Mouse (Mus musculus): Measurements from ENCODE around the gene A830018L16Rik. TPM values are rescaled to one million over a fixed set of nuclear protein-coding genes. Genes with fewer than 3 reads are reported as not detected.

A830018L16Rik gene
- polyA plus RNA-seq, 1 experiment = not detected

DNA sequence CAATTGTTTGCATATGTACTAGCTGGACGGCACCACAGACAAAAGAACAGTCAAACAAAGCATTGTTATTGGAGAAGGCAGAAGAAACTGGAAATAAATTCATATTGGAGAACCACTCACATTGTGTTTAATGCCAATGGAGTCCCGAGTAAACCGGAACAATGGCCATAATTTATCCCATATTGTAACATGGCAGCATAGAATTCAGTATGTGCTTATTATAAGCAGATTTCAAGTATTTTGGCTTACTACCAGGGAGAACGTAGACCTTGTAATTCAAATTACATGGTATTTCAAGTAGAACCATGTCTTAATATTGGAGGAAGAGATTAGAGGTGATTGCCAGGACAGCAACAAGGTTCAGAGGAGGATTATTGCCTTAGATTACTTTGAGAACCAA is 458.9 kb downstream of the A830018L16Rik start:
- H3K4me3 ChIP-seq (replicated peaks; ENCODE audit: control insufficient read depth, low read depth, low read length) = no peak overlapping the region
- 73% methylated on average over 4 of the region's 4 CpGs for WGBS
- TF ChIP-seq CTCF (IDR thresholded peaks at IDR 0.05; ENCODE audit: control insufficient read depth, insufficient read depth, low read length) (no peak), POLR2A (IDR thresholded peaks at IDR 0.05; ENCODE audit: borderline replicate concordance, control insufficient read depth, low read depth, low read length) (no peak)
- H3K27ac ChIP-seq (ENCODE audit: control insufficient read depth, insufficient read depth, low read depth, low read length, poor library complexity) = no peak overlapping the region
- no peaks in the 10 kb centered on the region for H3K4me1 ChIP-seq (ENCODE audit: control insufficient read depth, insufficient read depth, low read length)

DNA sequence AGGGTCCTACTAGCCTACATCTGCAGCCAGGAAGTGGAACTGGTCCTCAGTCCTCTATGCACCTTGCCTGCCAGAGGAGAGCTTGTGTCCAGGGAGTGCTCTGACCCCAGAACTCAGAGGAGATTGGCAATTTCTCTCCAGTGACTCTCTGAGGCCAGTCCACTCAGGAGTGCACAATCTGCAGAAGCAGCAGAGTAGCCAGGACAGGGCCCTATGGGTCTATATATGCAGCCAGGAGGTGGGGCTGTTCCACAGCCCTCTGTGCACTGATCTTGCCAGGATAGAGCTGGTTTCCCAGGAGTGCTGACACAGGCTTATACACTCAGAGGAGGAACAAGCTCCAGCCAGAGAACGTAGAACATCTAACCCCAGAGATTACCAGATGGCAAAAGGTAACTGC is 459.7 kb downstream of the A830018L16Rik start:
- no peaks in the 10 kb centered on the region for H3K4me1 ChIP-seq (ENCODE audit: control insufficient read depth, insufficient read depth, low read length)
- TF ChIP-seq POLR2A (IDR thresholded peaks at IDR 0.05; ENCODE audit: borderline replicate concordance, control insufficient read depth, low read depth, low read length) (no peak), CTCF (IDR thresholded peaks at IDR 0.05; ENCODE audit: control insufficient read depth, insufficient read depth, low read length) (no peak)
- no peak overlapping the region for H3K4me3 ChIP-seq (replicated peaks; ENCODE audit: control insufficient read depth, low read depth, low read length)
- 58% methylated on average over 1 of the region's 1 CpGs for WGBS
- no peak overlapping the region for H3K27ac ChIP-seq (ENCODE audit: control insufficient read depth, insufficient read depth, low read depth, low read length, poor library complexity)

DNA sequence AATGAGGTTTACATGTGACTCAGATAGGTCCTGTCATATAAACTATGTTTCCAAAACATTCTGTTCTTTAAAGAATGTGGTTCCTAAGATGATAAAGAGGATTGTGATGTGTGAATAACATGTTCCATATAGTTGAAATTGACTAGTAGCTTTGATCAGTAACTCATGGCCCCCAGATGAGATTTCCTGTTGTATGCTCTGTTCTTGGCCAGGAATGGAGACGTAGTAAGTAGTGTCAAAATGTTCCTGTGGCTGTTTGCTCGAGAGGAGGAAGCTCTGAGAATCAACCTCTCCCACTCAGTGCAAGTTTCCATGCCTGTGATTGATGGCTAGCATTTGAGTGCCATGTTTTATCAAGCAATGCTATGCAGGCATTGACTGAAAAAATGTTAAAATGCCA is 467.8 kb downstream of the A830018L16Rik start:
- H3K4me1 ChIP-seq (ENCODE audit: control insufficient read depth, insufficient read depth, low read length) = no peaks in the 10 kb centered on the region
- TF ChIP-seq CTCF (IDR thresholded peaks at IDR 0.05; ENCODE audit: control insufficient read depth, insufficient read depth, low read length) = no peak
- no peak for TF ChIP-seq POLR2A (IDR thresholded peaks at IDR 0.05; ENCODE audit: borderline replicate concordance, control insufficient read depth, low read depth, low read length)
- no peak overlapping the region for H3K27ac ChIP-seq (ENCODE audit: control insufficient read depth, insufficient read depth, low read depth, low read length, poor library complexity)
- 15% methylated on average over 2 of the region's 2 CpGs for WGBS
- H3K4me3 ChIP-seq (replicated peaks; ENCODE audit: control insufficient read depth, low read depth, low read length) = no peak overlapping the region

DNA sequence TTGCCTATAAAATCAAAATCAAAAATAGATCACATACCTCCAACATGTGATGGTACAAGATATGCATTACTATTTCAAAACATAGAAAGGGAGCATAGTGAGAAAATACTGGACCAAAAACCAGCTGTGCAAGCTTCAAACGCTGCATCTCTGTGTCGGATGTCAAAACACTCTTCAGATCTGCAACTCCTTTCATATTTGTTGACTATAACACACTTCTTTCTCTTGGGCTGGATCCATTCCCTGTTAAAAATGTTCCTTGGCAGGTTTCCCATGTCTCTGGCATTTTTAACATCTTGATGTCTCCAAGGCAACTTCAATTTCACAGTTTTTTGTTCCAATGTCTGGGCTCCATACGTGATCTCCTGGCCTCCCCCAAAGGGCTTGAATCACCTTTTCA is 481.8 kb downstream of the A830018L16Rik start:
- Histone ChIP-seq H3K4me1 (ENCODE audit: control insufficient read depth, insufficient read depth, low read length) (no peaks in the 10 kb centered on the region), H3K4me3 (replicated peaks; ENCODE audit: control insufficient read depth, low read depth, low read length) (no peak overlapping the region), H3K27ac (ENCODE audit: control insufficient read depth, insufficient read depth, low read depth, low read length, poor library complexity) (no peak overlapping the region)
- 76% methylated on average over 3 of the region's 3 CpGs for WGBS
- TF ChIP-seq CTCF (IDR thresholded peaks at IDR 0.05; ENCODE audit: control insufficient read depth, insufficient read depth, low read length) = no peak
- no peak for TF ChIP-seq POLR2A (IDR thresholded peaks at IDR 0.05; ENCODE audit: borderline replicate concordance, control insufficient read depth, low read depth, low read length)

DNA sequence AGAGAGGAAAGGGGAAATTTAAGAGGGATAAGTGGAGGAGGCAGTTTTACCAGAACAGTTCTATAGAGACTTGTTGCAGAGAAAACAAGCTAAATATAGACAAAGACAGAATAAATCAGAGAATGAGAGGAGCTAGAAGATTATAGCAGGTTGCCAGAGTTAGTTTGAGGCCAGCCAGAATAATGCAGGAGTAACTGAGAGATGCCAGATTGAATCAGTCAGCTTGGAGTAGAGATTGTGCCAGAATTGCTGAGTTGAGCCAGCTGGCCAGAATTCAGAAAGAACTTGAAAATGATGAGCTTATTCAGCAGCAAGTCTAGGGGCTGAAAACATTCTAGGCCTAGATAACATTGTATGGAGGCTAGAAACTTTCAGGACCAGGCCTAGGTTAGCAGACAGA is 502.0 kb downstream of the A830018L16Rik start:
- Histone ChIP-seq H3K27ac (ENCODE audit: control insufficient read depth, insufficient read depth, low read depth, low read length, poor library complexity) (no peak overlapping the region), H3K4me3 (replicated peaks; ENCODE audit: control insufficient read depth, low read depth, low read length) (no peak overlapping the region), H3K4me1 (ENCODE audit: control insufficient read depth, insufficient read depth, low read length) (no peaks in the 10 kb centered on the region)
- TF ChIP-seq POLR2A (IDR thresholded peaks at IDR 0.05; ENCODE audit: borderline replicate concordance, control insufficient read depth, low read depth, low read length) = no peak
- TF ChIP-seq CTCF (IDR thresholded peaks at IDR 0.05; ENCODE audit: control insufficient read depth, insufficient read depth, low read length) = no peak

DNA sequence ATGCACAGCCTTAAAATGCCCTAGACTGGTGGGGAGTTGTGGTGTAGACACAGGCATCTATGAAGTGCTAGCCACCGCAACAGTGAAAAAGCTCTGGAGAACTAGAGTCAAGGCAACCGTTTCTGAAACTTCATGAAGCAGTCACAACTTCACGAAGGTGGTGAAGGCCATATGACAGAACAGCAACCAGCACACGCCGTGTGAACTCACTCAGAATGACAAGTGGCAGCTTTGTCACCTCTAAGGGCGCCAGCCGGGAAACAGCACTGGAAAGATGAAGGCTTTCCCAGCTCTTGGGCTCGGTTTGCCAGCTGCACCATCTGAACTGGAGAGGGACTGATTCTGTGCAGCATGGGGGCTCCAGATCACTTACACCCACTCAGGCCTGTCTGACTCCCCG is 523.1 kb downstream of the A830018L16Rik start:
- no peak for TF ChIP-seq POLR2A (IDR thresholded peaks at IDR 0.05; ENCODE audit: borderline replicate concordance, control insufficient read depth, low read depth, low read length)
- TF ChIP-seq CTCF (IDR thresholded peaks at IDR 0.05; ENCODE audit: control insufficient read depth, insufficient read depth, low read length) = no peak
- H3K4me1 ChIP-seq (ENCODE audit: control insufficient read depth, insufficient read depth, low read length) = no peaks in the 10 kb centered on the region
- no peak overlapping the region for H3K4me3 ChIP-seq (replicated peaks; ENCODE audit: control insufficient read depth, low read depth, low read length)
- H3K27ac ChIP-seq (ENCODE audit: control insufficient read depth, insufficient read depth, low read depth, low read length, poor library complexity) = no peak overlapping the region
- 73% methylated on average over 9 of the region's 9 CpGs for WGBS

DNA sequence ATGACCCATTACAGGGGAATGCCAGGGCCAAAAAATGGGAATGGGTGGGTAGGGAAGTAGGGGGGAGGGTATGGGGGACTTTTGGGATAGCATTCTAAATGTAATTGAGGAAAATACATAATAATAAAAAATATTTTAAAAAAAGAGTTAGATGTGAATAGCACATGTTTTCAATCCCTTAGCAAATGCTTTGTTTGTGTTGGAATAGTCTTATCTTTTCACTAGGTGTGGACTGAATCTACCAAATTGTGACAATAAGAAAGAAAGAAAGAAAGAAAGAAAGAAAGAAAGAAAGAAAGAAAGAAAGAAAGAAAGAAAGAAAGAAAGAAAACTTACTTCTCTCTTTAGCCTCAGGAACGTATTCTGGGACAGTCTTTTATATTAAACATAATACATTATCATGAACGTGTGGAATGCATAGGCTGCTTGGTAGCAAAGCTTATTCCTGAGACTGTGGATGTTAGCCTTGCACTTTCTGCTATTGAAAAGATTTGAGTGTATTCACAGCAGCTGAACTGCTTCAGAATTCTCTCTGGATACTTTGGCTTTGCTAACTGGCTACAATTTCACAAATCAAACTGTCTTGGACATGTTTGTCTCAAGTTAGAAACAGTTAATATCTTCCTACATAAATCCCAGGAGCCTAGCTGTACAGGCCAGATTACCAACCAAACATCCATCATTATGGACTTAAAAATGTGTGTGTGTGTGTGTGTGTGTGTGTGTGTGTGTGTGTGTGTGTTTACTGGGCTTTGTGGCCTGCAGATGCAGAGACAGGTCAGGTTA is 545.7 kb downstream of the A830018L16Rik start:
- no peak overlapping the region for H3K4me3 ChIP-seq (replicated peaks; ENCODE audit: control insufficient read depth, low read depth, low read length)
- TF ChIP-seq POLR2A (IDR thresholded peaks at IDR 0.05; ENCODE audit: borderline replicate concordance, control insufficient read depth, low read depth, low read length) (no peak), CTCF (IDR thresholded peaks at IDR 0.05; ENCODE audit: control insufficient read depth, insufficient read depth, low read length) (no peak)
- no peak overlapping the region for H3K27ac ChIP-seq (ENCODE audit: control insufficient read depth, insufficient read depth, low read depth, low read length, poor library complexity)
- H3K4me1 ChIP-seq (ENCODE audit: control insufficient read depth, insufficient read depth, low read length) = no peaks in the 10 kb centered on the region
- 76% methylated on average over 2 of the region's 2 CpGs for WGBS

DNA sequence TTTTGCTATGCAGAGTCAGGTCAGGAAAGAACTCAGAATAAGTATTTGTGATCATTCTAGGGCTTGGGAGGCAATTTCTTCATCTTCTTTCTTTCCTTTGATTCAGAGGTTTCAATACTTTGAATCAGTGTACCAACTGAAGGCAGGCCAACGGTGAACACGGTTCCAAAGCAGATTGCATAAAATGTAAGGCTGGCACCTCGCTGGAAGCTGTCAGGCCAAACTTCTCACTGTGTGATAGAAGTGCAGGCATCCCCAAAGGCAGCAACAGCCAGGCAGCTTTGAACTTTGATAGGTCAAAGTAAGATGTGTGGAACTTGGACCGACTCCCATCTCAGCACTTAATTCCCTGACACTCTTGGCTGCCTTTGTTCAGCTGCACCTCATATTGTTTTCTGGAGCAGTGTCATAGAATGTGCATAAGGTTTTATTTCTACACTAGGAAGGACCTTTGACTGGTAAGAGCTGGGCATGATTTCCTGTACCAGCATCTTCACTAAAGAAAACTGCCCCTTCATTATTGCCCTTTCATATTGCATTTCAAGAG is 568.8 kb downstream of the A830018L16Rik start:
- Histone ChIP-seq H3K4me3 (replicated peaks; ENCODE audit: control insufficient read depth, low read depth, low read length) (no peak overlapping the region), H3K27ac (ENCODE audit: control insufficient read depth, insufficient read depth, low read depth, low read length, poor library complexity) (no peak overlapping the region), H3K4me1 (ENCODE audit: control insufficient read depth, insufficient read depth, low read length) (no peaks in the 10 kb centered on the region)
- 80% methylated on average over 4 of the region's 4 CpGs for WGBS
- no peak for TF ChIP-seq CTCF (IDR thresholded peaks at IDR 0.05; ENCODE audit: control insufficient read depth, insufficient read depth, low read length)
- no peak for TF ChIP-seq POLR2A (IDR thresholded peaks at IDR 0.05; ENCODE audit: borderline replicate concordance, control insufficient read depth, low read depth, low read length)
